ENCODE assay signal across 23 mouse cellular contexts in the genomic region with DNA sequence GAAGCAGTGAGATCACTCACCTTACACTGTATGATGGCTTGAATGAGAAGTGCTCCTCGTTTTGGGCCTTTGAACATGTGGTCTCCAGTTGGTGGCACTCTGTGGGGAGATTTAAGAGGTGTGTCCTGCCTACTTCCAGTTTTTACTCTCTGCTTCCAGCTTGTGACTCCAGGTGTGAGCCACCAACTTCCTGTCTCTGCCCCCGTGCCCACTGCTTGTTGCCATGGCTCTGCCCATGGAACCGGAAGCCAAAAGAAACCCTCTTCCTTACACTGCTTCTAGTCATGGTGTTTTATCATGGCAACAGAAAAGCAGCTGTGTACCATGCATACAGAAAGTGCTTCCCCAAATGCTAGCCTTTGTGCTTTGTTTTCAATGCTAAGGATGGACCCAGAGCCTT. TPM values are rescaled to one million over a fixed set of nuclear protein-coding genes. Genes with fewer than 3 reads are reported as not detected.
DNase-seq lines count a peak whose midpoint lies in the region; ATAC-seq lines count a peak whose summit lies in the region.
"Had no signal": no experiment of that assay in that cellular context is flagged by ENCODE, and none has a peak within 500 bp of the region (broad histone marks: within the 10 kb centered on the region; RNA-seq: fewer than 3 reads in every experiment).

No protein-coding gene starts in this region.

- peak; percentile 82 for ATAC-seq in common myeloid progenitor, adult 5-6 weeks (replicated peaks; ENCODE audit: low read depth, poor library complexity, severe bottlenecking)
- ATAC-seq in megakaryocyte, adult 5-6 weeks (ENCODE audit: poor library complexity, severe bottlenecking): 0 out of 2 replicates have a peak, but pooled peaks have one; percentile 18
- no peak for ATAC-seq in forebrain, embryonic 12.5 days (ENCODE audit: low FRiP score)
- ATAC-seq: forebrain, embryonic 15.5 days had no signal

- no peak overlapping the region for H3K4me3 ChIP-seq in forebrain, embryonic 12.5 days (replicated peaks)
- H3K4me3 ChIP-seq: embryonic facial prominence, embryonic 15.5 days; erythroblast, embryonic 14.5 days; forebrain, embryonic 10.5 days; forebrain, embryonic 15.5 days; heart, embryonic 10.5 days; hindbrain, embryonic 13.5 days had no signal

- no peaks in the 10 kb centered on the region for H3K9me3 ChIP-seq in forebrain, embryonic 12.5 days
- H3K9me3 ChIP-seq: embryonic facial prominence, embryonic 15.5 days; forebrain, embryonic 10.5 days; forebrain, embryonic 15.5 days; heart, embryonic 10.5 days; hindbrain, embryonic 13.5 days had no signal

- no peaks in the 10 kb centered on the region for H3K36me3 ChIP-seq in forebrain, embryonic 12.5 days (replicated peaks)
- H3K36me3 ChIP-seq: embryonic facial prominence, embryonic 15.5 days; forebrain, embryonic 10.5 days; forebrain, embryonic 15.5 days; heart, embryonic 10.5 days; hindbrain, embryonic 13.5 days had no signal

- H3K9ac ChIP-seq in forebrain, embryonic 12.5 days: no peak overlapping the region
- H3K9ac ChIP-seq: embryonic facial prominence, embryonic 15.5 days; forebrain, embryonic 15.5 days; hindbrain, embryonic 13.5 days had no signal

- H3K27ac ChIP-seq in forebrain, embryonic 12.5 days: no peak overlapping the region
- H3K27ac ChIP-seq: embryonic facial prominence, embryonic 15.5 days; forebrain, embryonic 10.5 days; forebrain, embryonic 15.5 days; heart, embryonic 10.5 days; hindbrain, embryonic 13.5 days had no signal

- H3K27me3 ChIP-seq in forebrain, embryonic 12.5 days: 0 out of 2 replicates have a peak, but pooled peaks cover 10% of the 10 kb centered on the region
- H3K27me3 ChIP-seq: forebrain, embryonic 15.5 days had no signal

- peak; percentile 17 for DNase-seq in A20 (ENCODE audit: low read depth, low spot score)
- peak; percentile 18 to 24 for DNase-seq in thymus, postnatal 10 days (ENCODE audit: low spot score in 2 of 2)
- no peak for DNase-seq in urinary bladder, postnatal 25 days (ENCODE audit: low spot score)
- no peak for DNase-seq in heart, adult 11 months
- DNase-seq in kidney, postnatal 14 days: no peak
- DNase-seq: adrenal gland, adult 8-10 months; adrenal gland, postnatal 36 days; cerebellum, adult 2 months; cerebellum, postnatal 10 days; embryo, embryonic 11 days; gastrocnemius, postnatal 25 days; heart, adult 18-20 months; heart, postnatal 10 days; heart, postnatal 4 days had no signal

- WGBS in forebrain, embryonic 12.5 days: 81% methylated on average over 3 of the region's 3 CpGs

- no peak overlapping the region for H3K4me2 ChIP-seq in forebrain, embryonic 12.5 days
- H3K4me2 ChIP-seq: embryonic facial prominence, embryonic 15.5 days; forebrain, embryonic 15.5 days; hindbrain, embryonic 13.5 days had no signal

- H3K4me1 ChIP-seq in forebrain, embryonic 12.5 days: peaks cover 37% of the 10 kb centered on the region

RNA-seq across cellular contexts. Expression of a gene that starts 32.2 kb away (rescaled TPM):
- 4,884 and 5,218 TPM in 2 replicates for total RNA-seq in common myeloid progenitor, adult 5-6 weeks (2017)
- 1,617 and 1,884 TPM in 2 replicates for total RNA-seq in megakaryocyte, adult 5-6 weeks (2015)
- 3,108 and 3,204 TPM in 2 replicates for total RNA-seq in megakaryocyte, adult 5-6 weeks (2017)
- polyA plus RNA-seq in forebrain, embryonic 12.5 days (2016; fragmentation: Nextera tagmentation; extraction: Ambion mirVana): 758 and 840 TPM in 2 replicates

Comparison
In these comparisons a context has a peak if more than half of its experiments do, and no peak if none do; other contexts are left out.
1. DNase-seq: peak in A20 (single experiment) and thymus, postnatal 10 days (2 of 2); none in urinary bladder, postnatal 25 days (single experiment), heart, adult 11 months (single experiment) and kidney, postnatal 14 days (single experiment).